Mouse (Mus musculus) myocyte (in vitro differentiated cells): ENCODE data around the gene Vmn1r197.

ENCODE experiments used
- E2F4 ChIP-seq: IDR thresholded peaks from one replicate; pipeline ENCODE4 v1.6.1; 2011; ENCODE audit warnings: mild to moderate bottlenecking, control low read depth, moderate library complexity; ENCODE audit not compliant: insufficient read depth
- MAX ChIP-seq: IDR thresholded peaks from one replicate; pipeline ENCODE4 v1.6.1; 2011; ENCODE audit warnings: low read depth, mild to moderate bottlenecking, control low read depth
- MYOG ChIP-seq, 3 experiments: IDR thresholded peaks; one replicate each; pipeline ENCODE4 v1.6.1; 2011; ENCODE audit warnings: control low read depth in 2 of 3, low read depth in 2 of 3, mild to moderate bottlenecking in 2 of 3; ENCODE audit not compliant: insufficient read length in 2 of 3, control insufficient read depth in 1 of 3, insufficient read depth in 1 of 3
- POLR2A ChIP-seq: IDR thresholded peaks from one replicate; pipeline ENCODE4 v1.6.1; 2011; ENCODE audit warnings: low read depth, mild to moderate bottlenecking, control low read depth, moderate library complexity; ENCODE audit not compliant: insufficient read length
- POLR2AphosphoS2 ChIP-seq: IDR thresholded peaks from one replicate; pipeline ENCODE4 v1.6.1; 2011; ENCODE audit warnings: low read depth, control low read depth; ENCODE audit not compliant: insufficient read length
- REST ChIP-seq: IDR thresholded peaks from one replicate; pipeline ENCODE4 v1.6.1; 2011; ENCODE audit warnings: mild to moderate bottlenecking, control low read depth, moderate library complexity; ENCODE audit not compliant: insufficient read depth, insufficient read length
- SRF ChIP-seq: IDR thresholded peaks from one replicate; pipeline ENCODE4 v1.6.1; 2011; ENCODE audit warnings: low read depth; ENCODE audit not compliant: control insufficient read depth, insufficient read length
- TCF12 ChIP-seq: IDR thresholded peaks from one replicate; pipeline ENCODE4 v1.6.1; 2011; ENCODE audit warnings: mild to moderate bottlenecking, control low read depth; ENCODE audit not compliant: poor library complexity, insufficient read depth, severe bottlenecking
- TCF3 ChIP-seq: IDR thresholded peaks from one replicate; pipeline ENCODE4 v1.6.1; 2011; ENCODE audit warnings: low read depth, control low read depth; ENCODE audit not compliant: insufficient read length
- USF1 ChIP-seq: IDR thresholded peaks from one replicate; pipeline ENCODE4 v1.6.1; 2011; ENCODE audit warnings: low read depth, mild to moderate bottlenecking, control low read depth, moderate library complexity

DNA sequence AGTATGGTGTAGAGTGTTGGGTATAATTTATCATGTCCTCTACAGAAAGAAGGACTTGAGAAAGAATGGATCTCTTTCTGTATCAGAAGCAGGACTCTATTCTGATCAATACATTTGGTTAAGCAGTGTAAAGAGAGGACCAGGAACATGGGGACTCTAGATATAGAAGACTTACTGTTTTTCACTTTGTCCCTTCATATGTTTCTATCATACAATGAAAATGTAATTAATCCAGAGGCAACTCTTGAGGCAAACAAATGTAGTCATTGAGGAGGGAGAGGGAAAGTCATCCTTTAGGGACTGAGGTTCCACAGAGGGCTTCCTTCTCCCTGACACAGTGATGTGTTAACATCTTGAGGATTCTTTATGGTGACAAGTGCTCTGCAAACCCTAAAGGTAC is at the start of gene Vmn1r197:
- no peak for TF ChIP-seq POLR2A
- no peak for TF ChIP-seq POLR2AphosphoS2
- TF ChIP-seq USF1 = no peak
- no peak for TF ChIP-seq REST
- no peak for TF ChIP-seq MYOG (IDR thresholded peaks at IDR 0.05; ENCODE audit: control insufficient read depth in 1 of 3, insufficient read depth in 1 of 3, insufficient read length in 2 of 3, low read depth in 2 of 3)
- no peak for TF ChIP-seq SRF
- no peak for TF ChIP-seq MAX
- no peak for TF ChIP-seq TCF12
- TF ChIP-seq E2F4 = no peak
- no peak for TF ChIP-seq TCF3
